Mouse (Mus musculus): ENCODE measurements around the gene Thada.

- TF ChIP-seq CTCF (IDR thresholded peaks at IDR 0.05; ENCODE audit: low read depth), result peak; percentile 77
- TF ChIP-seq EP300 (optimal IDR thresholded peaks at IDR 0.05), result no peak
These were observed 8.3 kb upstream of the Thada start for GRCm38 (mm10) chr17:84474312-84474711.

All from stomach, postnatal 0 days (tissue).